Mouse (Mus musculus) layer of hippocampus, postnatal 10 days (tissue): ENCODE data around the gene Macrod2. TPM values are rescaled to one million over a fixed set of nuclear protein-coding genes. Genes with fewer than 3 reads are reported as not detected.
A peak's percentile ranks its signal among the peaks of the same experiment; 100 is the strongest.

Source experiments
- DNase-seq, 2 experiments: peaks; one replicate each; pipeline ENCODE4 v3.0.0; 2021; ENCODE audit warnings: low spot score in 2 of 2
- total RNA-seq, 2 experiments: library from RNA; stranded (reverse); gene quantifications; 2 replicates each; pipeline ENCODE4 v1.2.3; 2021

Macrod2 gene
- total RNA-seq, 2 experiments from 2014 or later = 58.4 to 70.5 TPM

DNA sequence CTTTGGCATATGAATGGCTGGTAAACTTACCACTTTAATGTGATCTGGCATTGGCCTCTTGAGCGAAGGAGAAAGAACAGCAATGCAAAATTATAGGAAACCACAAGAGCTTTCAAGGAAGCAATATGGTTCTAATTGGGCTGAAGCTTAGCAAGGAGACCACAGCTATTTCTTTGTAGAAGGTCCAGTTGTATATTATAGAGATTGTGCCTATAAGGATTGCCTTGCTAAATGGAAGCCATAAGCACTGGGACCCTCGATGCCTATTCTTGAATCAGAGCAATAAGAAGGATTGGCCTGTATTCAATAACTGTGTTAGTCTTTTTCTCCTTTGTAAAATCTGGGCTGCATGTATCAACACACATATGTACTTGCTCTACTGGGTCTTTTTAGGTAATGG is 1754.2 kb downstream of the Macrod2 start:
- DNase-seq = no peak

DNA sequence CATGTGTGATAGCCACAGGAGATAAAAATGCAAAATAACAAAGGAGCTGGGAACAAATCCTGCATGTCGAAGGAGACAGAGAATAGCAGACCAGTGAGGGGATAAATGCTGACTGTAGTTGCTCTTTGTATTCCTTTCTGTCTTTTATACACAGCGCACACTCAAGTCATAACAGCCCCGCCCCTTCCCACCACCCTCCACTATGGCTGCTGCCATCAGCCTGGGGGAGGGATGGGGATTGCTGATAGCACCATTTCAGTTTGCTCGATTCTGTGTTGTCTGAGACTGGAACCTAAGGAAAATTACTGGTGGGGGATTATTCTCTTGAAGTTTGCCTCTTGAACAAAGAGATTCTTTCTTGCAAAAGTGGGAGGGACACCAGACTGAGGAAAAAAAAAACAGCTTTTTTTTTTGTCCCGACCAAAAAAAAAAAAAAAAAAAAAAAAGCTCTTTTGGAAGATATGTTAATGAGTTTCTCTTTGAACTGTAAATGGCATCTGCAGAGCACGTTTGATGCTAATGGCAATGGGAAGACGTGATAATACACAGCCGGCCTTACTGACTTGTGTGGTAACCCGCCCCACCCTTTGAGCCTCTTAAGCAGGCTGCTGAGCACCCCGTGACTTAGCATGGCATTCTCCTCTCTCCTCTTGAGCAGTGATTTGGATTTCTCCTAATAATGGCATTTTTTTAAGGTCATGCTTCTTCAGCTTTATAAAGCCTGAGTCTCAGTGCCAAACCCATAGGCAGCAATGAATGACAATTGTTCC is 1768.6 kb downstream of the Macrod2 start:
- no peak for DNase-seq

DNA sequence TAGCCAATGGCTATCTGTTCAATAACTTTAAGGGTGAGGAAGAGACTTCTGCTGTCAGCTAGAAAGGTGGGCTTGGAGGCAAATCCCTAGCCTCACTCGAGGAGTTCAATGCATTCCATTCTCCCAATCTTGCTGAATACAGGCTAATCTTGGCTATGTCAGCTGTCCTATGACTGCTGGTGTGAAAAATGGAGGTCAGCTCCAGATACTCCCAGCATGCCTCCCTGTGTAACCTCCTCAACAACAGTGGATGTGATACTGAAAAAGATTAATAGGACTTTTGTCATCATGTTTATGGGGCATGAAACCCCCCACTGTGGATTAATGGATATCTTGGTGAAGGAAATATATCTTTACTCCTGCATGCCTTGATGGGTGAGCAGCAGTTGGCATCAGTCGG is 1774.5 kb downstream of the Macrod2 start:
- no peak for DNase-seq

DNA sequence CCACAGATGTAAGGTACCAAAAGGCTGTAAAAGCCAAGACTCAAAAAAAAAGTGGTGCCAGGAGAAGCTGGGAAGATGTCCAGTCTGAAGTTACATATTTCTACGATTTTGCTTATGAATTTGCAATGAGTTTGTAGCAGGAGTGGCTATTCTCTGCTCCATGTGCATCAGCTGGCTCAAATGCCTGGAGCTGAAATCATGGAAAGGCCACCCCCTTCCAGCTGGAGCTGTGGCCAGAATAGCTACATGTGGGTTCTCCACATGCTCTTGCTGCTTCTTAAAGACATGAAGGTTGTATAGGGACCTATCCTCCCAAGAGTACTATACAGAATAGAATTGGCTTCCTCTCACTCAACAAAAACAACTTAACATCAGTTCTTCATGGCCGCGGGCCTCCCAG is 1777.6 kb downstream of the Macrod2 start:
- DNase-seq = no peak

DNA sequence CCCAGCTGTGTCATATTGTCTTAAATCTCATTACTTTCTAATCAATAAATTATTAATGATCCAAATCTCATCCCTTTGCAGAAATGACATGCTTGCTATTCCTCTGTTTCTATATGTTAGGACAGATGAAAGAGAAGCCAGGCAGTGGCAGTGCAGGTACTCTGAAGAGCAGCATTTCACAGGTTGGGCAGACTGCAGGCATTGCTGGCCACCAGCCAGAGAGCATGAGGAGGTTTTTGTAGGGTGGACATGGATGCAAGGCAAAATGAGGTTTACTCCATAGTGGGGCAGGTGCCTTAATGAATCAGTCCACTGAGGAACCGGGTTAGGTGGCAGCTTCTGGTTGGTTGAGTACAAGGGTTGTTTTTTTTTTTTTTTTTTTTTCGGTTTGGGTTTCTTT is 1778.9 kb downstream of the Macrod2 start:
- no peak for DNase-seq

DNA sequence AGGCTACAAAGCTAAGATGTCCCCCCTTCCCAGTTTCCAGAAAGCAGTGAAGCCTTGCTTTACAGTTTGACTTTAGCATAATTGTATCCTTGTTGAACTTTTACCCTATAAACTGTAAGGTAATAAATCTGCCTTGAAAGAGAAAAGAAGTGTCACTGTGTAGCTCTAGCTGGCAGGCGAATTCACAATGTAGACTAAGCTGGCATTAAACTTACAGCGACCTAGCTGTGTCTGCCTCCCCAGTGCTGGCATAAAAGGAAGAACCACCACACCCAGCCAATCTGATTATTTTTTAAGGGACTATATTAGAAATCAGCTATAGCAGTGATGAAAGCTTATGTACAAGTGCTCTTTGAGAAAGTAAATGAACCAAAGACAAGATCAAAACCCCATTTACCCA is 1791.8 kb downstream of the Macrod2 start:
- no peak for DNase-seq

DNA sequence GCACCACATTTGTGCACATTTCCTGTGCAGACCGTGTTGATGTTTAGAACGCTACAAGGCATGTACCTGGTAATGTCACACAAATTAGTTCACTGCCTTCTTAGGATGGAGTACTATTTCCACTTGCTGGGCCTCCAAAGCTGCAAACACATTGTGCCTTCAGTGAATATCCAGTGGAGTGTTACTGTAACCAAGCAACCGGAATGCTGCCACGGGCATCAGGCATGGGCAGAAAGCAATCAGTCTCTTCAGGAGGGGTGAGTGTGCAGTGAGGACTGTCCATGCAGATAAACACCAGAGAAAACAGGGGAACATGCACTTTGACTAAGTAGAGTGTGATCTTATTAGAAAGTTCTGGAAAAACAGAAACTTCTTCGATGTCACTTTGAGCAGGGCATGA is 1792.3 kb downstream of the Macrod2 start:
- DNase-seq = peak in 1 of 2 experiments; percentile 30

DNA sequence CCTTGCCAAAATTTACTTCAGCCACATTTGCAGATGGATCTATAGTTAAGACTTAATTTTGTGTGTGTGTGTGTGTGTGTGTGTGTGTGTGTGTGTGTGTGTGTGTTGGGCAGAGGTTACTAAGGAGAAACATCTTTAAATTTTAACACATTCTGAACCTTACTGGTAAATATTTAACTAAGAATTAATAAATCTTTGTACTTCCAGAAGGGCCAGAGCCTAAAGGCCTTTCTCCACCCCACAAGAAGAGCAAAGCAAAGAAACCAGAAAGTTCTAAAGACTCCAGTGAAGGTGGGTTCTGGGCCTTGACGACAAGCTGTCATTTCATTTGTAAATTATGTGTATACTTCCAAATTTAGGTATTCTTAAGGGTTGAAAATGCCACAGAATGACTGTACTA is 1822.3 kb downstream of the Macrod2 start:
- no peak for DNase-seq

DNA sequence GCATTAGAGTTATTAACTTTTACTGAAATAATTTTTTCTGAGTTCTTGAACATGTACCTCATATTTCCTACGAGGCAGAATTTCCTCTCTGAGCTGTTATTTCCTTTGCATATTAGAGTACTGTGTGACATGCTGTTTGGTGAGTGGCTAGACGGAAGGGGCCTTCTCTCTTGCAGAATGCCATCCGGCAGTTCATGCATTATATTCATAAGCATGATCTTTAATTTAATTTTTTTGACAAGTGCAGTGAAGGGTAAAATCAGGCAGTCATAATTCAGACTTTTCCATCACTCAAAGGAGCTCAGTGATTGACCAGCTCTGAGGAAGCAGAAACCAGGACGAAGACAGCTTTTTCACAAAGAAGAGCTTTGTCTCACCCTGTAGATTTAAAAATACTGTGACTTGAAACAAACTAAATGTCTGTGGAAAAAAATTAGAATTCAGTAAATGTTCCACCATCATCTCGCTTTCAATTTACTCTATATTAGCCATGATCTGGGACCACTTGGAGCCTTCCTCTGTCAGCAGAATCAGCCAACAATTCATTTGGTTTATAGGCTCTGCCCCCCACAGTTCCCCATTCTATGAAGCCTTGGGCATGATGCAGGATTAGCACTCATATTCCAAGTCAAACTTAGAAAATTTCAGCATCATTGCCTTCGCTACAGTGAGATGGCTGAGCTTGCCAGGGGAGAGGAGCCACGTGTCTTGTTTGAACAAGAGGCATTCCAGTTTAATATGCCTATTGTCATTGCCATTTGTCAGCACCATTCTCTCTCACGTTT is 1827.2 kb downstream of the Macrod2 start:
- DNase-seq = no peak

DNA sequence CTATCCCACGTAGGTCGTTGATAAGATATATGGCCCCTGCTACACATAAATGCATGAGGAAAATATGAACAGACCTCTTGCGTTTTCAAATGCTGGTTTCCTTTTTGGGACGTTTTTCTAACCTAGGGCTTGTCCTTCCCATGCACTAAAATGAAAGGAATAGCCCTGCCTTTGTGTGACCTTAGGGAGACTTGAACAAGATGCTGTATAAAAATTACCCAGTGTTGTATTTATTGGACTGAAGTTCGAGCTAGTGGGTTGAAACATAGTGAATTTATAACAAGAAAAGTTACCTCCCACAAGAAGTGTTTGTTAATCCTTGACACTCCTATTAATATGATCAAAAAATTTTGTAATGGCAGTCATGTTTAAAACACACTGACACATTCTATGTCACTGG is 1827.8 kb downstream of the Macrod2 start:
- no peak for DNase-seq

DNA sequence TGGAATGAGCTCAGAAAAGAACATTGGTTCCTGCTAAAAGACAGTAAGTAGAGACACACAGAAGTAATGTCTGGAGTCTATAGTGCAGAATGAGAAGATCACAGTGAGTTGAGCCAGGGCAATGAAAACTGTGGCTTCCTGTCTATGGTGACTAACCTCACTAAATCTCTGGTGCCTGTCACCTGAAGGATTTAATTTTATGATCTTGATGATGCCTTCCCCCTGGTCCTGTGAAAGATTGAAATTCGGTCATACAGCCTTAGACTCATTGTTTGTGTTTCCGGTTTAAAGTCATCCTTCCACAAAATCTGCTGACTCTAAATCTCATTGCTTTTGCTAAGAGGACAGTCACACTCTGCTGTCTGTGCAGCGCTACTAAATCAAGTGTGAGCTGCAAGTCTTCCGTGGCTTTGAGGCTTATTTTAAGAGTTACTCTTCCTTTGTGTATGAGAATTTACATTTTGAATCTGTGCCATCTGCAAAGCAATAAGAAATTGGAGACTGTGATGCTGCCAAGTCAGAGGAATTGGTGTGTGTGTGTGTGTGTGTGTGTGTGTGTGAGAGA is 1836.0 kb downstream of the Macrod2 start:
- no peak for DNase-seq

DNA sequence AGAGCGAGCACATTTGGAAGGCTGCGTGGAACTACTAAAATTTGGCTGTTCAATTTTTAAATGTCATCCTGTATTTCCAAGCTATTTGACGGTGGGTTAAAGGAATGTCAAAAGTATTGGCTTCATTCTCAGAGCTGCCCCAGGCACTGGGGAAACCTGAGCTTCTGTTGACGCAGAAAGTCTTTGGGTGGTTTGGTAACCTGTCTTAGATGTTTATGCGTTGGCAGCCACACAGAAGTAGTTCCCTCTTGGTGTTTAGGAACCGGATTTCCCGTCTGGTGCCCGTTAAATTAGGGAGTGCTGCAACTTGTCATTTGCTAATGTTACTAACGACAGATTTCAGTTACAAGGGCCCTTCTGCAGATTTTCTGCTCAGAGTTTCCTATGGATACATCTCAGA is 1837.7 kb downstream of the Macrod2 start:
- DNase-seq = no peak

DNA sequence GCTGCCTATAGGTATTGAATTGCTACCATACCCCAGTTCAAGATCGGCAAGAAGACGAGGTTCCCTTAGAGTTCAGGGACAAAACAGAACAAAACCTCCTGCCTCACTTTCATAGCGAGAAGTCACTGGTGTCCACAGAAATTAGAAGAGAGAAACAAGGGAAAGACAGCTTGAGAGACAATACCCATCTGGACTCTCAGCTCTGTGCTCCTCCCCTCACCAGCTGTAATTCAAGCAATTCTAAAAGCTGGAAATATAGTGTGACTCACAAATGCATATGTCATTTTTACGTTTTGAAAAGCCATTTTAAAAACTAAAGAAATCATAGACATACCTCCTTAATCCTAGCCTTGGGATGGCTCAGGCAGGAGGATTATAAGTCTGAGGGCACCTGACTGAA is 1848.4 kb downstream of the Macrod2 start:
- no peak for DNase-seq

DNA sequence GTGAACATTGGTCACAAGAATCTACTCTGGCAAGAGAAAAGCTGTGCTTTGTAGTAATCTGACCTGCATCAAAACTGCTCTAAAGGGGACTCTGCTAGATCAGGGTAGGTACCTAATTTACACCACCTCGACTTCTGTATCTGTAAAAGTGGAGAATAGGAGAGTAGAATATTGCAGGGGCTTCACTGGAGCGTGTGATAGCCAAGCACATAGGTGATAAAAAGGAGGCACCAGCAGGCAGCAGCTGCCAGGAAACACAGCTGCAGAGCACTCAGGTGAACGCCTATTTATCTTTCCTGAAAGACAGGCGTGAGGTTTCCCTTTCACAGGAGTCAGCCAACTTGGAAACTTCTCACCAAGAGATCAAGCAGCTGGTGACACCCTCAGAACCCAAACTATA is 1855.3 kb downstream of the Macrod2 start:
- DNase-seq = no peak

DNA sequence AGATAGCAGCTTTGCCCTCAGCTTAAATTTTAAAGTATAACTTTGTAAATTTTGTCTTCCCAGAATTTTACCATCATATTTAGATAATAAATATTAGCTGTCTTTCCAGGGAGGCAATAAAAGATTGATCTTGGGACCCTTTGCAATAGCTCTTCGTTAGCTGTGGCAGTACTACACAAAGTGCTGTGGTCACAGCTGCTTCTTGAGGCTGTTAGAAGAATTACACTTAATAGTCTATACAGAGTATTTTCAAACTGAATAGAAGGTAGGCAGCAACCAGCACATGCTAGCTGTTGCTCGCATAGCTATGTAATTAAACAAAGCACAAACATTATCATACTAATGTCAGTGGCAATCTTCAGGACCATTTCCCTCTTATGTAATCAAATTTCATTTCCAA is 1856.4 kb downstream of the Macrod2 start:
- no peak for DNase-seq

DNA sequence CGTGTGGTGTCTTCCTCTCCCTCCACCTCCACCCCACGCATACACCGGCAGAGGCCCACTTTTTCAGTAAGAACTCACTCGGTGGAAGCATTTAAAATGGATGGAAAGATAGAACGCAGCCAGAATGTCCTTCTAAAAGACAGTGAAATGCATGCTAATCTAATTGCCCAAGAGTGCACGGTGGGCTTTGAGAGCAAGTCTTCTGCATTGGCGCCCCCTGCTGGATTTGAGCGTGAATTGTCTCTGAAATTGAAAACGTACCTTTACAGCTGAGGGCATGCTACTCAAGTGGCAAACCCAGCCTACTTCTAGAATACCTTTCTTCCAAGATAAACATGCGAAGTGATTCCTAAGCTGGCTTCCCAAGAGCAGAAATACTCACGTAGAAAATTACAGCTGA is 1858.8 kb downstream of the Macrod2 start:
- DNase-seq = peak; percentile 89 to 92

DNA sequence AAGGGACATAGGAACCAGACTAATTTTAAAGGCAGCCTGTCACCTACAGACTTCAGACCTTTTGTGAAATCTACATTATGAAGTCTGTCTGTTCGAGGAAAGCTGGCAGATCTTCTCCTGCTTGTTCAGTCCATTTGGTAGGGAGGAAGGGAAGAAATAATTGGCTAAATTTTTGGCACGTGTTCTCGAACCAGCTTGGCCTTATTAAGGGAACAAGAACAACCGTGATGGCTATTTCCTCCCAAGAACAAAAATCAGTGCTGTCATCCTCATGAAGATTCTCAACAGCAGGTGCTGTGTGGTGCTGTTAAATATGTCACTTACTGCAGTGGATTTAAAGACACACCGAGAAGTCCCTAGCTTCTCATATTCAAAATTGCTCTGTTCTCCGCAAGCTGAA is 1859.5 kb downstream of the Macrod2 start:
- DNase-seq = no peak

DNA sequence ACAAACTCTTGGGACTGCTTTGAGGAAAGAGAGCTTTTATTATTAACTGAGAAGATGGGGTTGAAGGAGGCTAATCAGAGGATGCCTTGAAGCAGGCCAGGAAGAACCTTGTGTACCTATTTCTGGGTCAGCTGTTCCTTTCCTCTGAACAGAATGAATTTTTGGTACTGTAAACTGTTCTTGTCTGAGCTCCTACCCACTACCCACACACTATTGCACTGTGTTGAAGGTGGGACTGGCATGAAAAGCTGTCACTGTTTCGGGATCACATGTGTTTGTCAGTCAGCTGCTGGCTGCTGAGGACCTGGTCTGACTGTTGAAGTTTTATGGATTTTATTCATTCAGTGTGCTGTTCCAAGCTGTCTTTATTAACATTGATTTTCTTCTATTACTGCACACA is 1862.4 kb downstream of the Macrod2 start:
- no peak for DNase-seq

DNA sequence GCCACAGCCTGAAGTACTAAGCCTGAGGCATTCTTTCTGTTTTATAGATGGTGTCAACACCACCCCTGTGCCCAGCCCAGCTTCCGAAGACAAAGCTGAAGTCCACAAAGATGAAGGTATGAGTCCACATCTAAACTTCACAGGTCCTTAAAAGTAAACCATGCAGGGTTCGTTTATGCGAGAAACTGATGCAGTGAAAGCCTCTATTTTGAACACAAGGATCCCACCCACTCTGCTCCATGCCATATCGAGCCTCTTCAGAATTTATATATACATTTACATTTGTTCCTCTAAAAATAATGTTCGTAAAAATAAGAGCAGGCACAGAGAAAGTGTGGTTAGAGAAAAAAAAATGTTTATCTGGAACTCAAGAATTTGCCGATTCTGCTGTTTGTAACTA is 1865.9 kb downstream of the Macrod2 start:
- no peak for DNase-seq

DNA sequence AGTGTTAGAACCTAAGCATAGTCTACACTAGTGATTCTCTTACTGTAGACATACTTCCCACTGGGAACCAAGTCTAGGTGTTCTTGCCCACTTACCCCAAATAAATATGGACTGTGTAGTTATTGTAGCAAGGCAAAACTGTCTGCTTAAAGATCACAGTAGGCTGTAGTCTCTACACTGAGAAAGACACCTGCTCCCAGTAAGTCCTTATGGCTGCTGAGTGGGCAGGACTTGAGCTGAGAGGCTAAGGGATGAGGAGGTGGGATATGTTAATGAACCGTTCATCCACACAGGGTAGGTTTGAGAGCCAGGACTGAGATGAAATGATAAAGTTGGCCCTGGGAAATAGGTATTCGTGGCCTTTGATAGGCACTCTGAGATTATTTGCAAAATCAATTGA is 1869.6 kb downstream of the Macrod2 start:
- no peak for DNase-seq

DNA sequence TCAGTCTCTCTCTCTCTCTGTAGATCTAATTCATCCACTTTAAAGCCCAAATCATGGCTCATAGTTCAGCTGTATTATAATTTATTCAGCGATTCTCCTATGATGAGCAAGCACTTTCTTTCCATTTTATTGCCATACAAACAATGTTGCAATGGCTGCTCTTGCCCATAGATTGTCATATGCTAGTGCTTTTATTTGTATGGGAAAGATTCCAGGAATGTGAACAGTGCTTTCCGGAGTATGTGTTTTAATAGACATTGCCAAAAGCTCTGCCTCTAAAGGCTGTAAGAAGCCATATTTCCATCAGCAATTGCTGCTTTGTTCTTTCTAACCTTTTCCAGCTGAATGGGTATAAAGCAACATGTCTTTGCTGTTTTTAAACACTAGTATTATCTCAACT is 1872.7 kb downstream of the Macrod2 start:
- DNase-seq = no peak

DNA sequence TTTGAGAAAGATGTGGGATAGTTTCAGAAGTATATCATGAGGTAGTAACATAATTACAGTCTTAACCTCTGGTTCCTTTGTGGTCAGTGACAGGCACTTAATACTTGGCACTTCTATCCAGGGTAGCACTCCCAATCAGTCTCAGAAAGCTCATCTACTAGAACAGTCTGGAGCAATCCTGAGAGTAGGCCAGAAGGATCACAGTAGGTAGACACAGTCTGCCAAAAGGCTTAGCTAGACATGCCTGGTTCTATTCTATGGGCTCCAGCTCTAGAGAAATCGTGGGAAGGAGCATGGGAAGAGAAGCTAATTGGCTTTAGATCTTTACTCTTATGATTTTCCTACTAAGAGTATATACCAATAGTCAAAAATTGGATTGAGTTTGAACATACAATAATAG is 1891.7 kb downstream of the Macrod2 start:
- DNase-seq = no peak

DNA sequence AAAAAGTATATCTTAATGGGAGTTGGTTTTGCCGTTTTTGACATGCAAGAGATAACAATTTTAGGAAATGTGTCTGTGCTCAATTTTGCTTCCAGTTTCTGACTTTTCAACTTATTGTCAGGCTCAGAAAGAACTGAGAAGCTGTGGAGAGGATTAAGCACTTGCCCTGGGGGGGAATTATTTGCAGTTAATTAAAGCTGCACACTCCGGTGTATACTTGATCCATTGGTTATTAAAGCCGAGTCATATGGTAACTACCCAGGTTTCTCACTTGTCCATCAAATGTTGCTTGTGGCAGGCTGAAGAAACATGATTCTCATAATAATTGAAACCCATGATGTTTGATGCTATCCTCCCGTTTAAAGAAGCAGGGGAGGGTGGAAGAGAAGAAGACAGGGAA is 1899.7 kb downstream of the Macrod2 start:
- no peak for DNase-seq
